In the genomic region with DNA sequence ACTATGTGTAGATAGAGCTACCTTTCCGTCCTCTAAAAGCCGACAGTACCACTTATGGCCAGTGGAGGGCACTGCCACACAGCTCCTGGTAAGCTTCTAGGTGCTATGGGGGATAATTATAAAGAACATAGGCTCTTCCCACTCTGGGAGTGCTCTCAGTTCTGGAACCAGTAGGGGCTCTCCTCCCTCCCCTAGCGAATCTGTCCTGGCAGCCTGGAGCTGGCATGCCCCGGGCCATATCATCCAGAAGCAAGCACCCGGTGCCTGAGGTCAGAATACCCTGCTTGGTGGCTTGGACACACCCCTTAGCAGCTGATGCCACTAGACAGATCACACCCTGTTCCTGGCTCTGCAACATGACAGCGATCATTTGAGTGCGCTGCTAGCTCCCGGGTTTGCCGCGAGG, we compare ENCODE assay signal across 7 mouse cellular contexts. TPM values are rescaled to one million over a fixed set of nuclear protein-coding genes. Genes with fewer than 3 reads are reported as not detected.
DNase-seq lines count a peak whose midpoint lies in the region; ATAC-seq and TF ChIP-seq lines count a peak whose summit lies in the region.

No protein-coding gene starts in this region.

- peak; percentile 89 to 97 for DNase-seq in adrenal gland, adult (ENCODE audit: inconsistent age in 2 of 2, low spot score in 1 of 2)
- peak; percentile 91 for DNase-seq in gastrocnemius, postnatal 25 days
- peak; percentile 93 to 96 for DNase-seq in left cerebral cortex, postnatal 25 days (ENCODE audit: low spot score in 2 of 2)
- DNase-seq in mesoderm, embryonic 11.5 days (ENCODE audit: low read depth, low spot score), result peak; percentile 86
- DNase-seq in skeletal muscle tissue, adult 2 months (ENCODE audit: low read depth, low spot score), result peak; percentile 98

- no peaks in the 10 kb centered on the region for H3K9me3 ChIP-seq in intestine, embryonic 15.5 days

- no peak for TF ChIP-seq POLR2A in cortical plate, adult 2 months (IDR thresholded peaks at IDR 0.05; ENCODE audit: extremely low read depth, insufficient read depth, low read length)

- 2% methylated on average over 10 of the region's 10 CpGs for WGBS in intestine, embryonic 15.5 days

- no peaks in the 10 kb centered on the region for H3K36me3 ChIP-seq in intestine, embryonic 15.5 days

- H3K4me2 ChIP-seq in intestine, embryonic 15.5 days (replicated peaks), result peak overlapping the region; percentile 65

- no peaks in the 10 kb centered on the region for H3K27me3 ChIP-seq in intestine, embryonic 15.5 days (replicated peaks)

- H3K4me3 ChIP-seq in cortical plate, adult 2 months (ENCODE audit: insufficient read depth, low read length), result peak overlapping the region; percentile 23
- peak overlapping the region; percentile 28 for H3K4me3 ChIP-seq in intestine, embryonic 15.5 days (replicated peaks)

- peak; percentile 99 for TF ChIP-seq CTCF in cortical plate, adult 2 months (IDR thresholded peaks at IDR 0.05; ENCODE audit: extremely low read depth, insufficient read depth, low read length)

- peak overlapping the region; percentile 17; the same call in 1 of the 2 replicates for H3K9ac ChIP-seq in intestine, embryonic 15.5 days

- intact Hi-C loops in left cerebral cortex, postnatal 25 days (cut with DNase I), result loop anchor here (1.0 kb wide), 2 partner anchors 20 to 42 kb away; no protein-coding TSS in a partner anchor

- 0 out of 2 replicates have a peak overlapping the region, but pooled peaks have one; percentile 4 for H3K27ac ChIP-seq in cortical plate, adult 2 months (ENCODE audit: insufficient read depth, low read length)
- peak overlapping the region; percentile 30; the same call in 1 of the 2 replicates for H3K27ac ChIP-seq in intestine, embryonic 15.5 days

- H3K4me1 ChIP-seq in cortical plate, adult 2 months (ENCODE audit: control insufficient read depth, insufficient read depth, low read length), result peaks cover 6% of the 10 kb centered on the region; the same call in 1 of the 2 replicates
- H3K4me1 ChIP-seq in intestine, embryonic 15.5 days (replicated peaks), result peaks cover 30% of the 10 kb centered on the region

- peak; percentile 31; the same call in 1 of the 2 replicates for ATAC-seq in intestine, embryonic 15.5 days

RNA-seq across cellular contexts. Expression of gene Nr4a1, which starts 13.3 kb away (rescaled TPM):
- polyA plus RNA-seq in cortical plate, adult 2 months (2012; rRNA removed), result 76.6 and 103 TPM in 2 replicates
- 10 to 100 TPM; 52.2 to 90.7 TPM for total RNA-seq in gastrocnemius, postnatal 25 days (2021)
- polyA plus RNA-seq in intestine, embryonic 15.5 days (2015; fragmentation: Nextera tagmentation; extraction: Ambion mirVana), result 7.9 and 8.9 TPM in 2 replicates
- total RNA-seq in left cerebral cortex, postnatal 25 days (2021), result 100 to 1,000 TPM; 111 to 133 TPM

RNA-seq across cellular contexts. Expression of gene Grasp, which starts 16.8 kb away (rescaled TPM):
- polyA plus RNA-seq in cortical plate, adult 2 months (2012; rRNA removed), result 39.7 and 41.0 TPM in 2 replicates
- total RNA-seq in gastrocnemius, postnatal 25 days (2021), result 1 to 10 TPM; 4.3 to 5.7 TPM
- 3.9 and 4.8 TPM in 2 replicates for polyA plus RNA-seq in intestine, embryonic 15.5 days (2015; fragmentation: Nextera tagmentation; extraction: Ambion mirVana)
- total RNA-seq in left cerebral cortex, postnatal 25 days (2021), result 10 to 100 TPM; 84.2 to 95.8 TPM

RNA-seq across cellular contexts. Expression of gene Atg101, which starts 43.3 kb away (rescaled TPM):
- polyA plus RNA-seq in cortical plate, adult 2 months (2012; rRNA removed), result 55.3 and 56.0 TPM in 2 replicates
- total RNA-seq in gastrocnemius, postnatal 25 days (2021), result 10 to 100 TPM; 22.3 to 31.3 TPM
- polyA plus RNA-seq in intestine, embryonic 15.5 days (2015; fragmentation: Nextera tagmentation; extraction: Ambion mirVana), result 61.1 and 62.0 TPM in 2 replicates
- total RNA-seq in left cerebral cortex, postnatal 25 days (2021), result 10 to 100 TPM; 40.3 to 43.6 TPM

RNA-seq across cellular contexts. Expression of gene 6030408B16Rik, which starts 52.2 kb away (rescaled TPM):
- polyA plus RNA-seq in cortical plate, adult 2 months (2012; rRNA removed), result 0.13 and 0.23 TPM in 2 replicates
- under 1 TPM; 0.31 to 0.32 TPM for total RNA-seq in gastrocnemius, postnatal 25 days (2021)
- 4.1 TPM in 2 replicates for polyA plus RNA-seq in intestine, embryonic 15.5 days (2015; fragmentation: Nextera tagmentation; extraction: Ambion mirVana)
- total RNA-seq in left cerebral cortex, postnatal 25 days (2021), result not detected

Comparison
In these comparisons a context has a peak if more than half of its experiments do, and no peak if none do; other contexts are left out.
1. Peak in every context shown above with its lines: DNase-seq, ATAC-seq, H3K4me3 ChIP-seq and H3K27ac ChIP-seq.
2. RNA of gene Grasp, which starts 16.8 kb away (total RNA-seq): 84.2 to 95.8 TPM in left cerebral cortex, postnatal 25 days; 4.3 to 5.7 TPM in gastrocnemius, postnatal 25 days; every median in the first group is over 10 times any median in the second.